Mouse (Mus musculus) layer of hippocampus, adult 9-10 months (tissue): ENCODE results near the gene Hes6.

Source experiments
- DNase-seq: peaks from one replicate; pipeline ENCODE4 v3.0.0; 2022; ENCODE audit warnings: low spot score

The Hes6 gene

GRCm38 (mm10) chr1:91441855-91442254 lies 28.0 kb upstream of the Hes6 start:
- DNase-seq, result no peak

GRCm38 (mm10) chr1:91439776-91440175 lies 25.9 kb upstream of the Hes6 start:
- no peak for DNase-seq

- no peak for DNase-seq
Observed at GRCm38 (mm10) chr1:91437573-91437972, 23.7 kb upstream of the Hes6 start.

- no peak for DNase-seq
Observed at GRCm38 (mm10) chr1:91437083-91437400, 23.2 kb upstream of the Hes6 start.

- no peak for DNase-seq
Observed at GRCm38 (mm10) chr1:91436380-91437082, 22.7 kb upstream of the Hes6 start.

- DNase-seq, result no peak
Observed at GRCm38 (mm10) chr1:91435606-91436130, 21.8 kb upstream of the Hes6 start.

GRCm38 (mm10) chr1:91434905-91435304 lies 21.1 kb upstream of the Hes6 start:
- no peak for DNase-seq

- DNase-seq, result no peak
Observed at GRCm38 (mm10) chr1:91430761-91431160, 16.9 kb upstream of the Hes6 start.

GRCm38 (mm10) chr1:91429212-91429611 lies 15.4 kb upstream of the Hes6 start:
- no peak for DNase-seq

- DNase-seq, result peak; percentile 74
Observed at GRCm38 (mm10) chr1:91428614-91429013, 14.8 kb upstream of the Hes6 start.

- no peak for DNase-seq
Observed at GRCm38 (mm10) chr1:91426397-91426796, 12.6 kb upstream of the Hes6 start.

GRCm38 (mm10) chr1:91420601-91421065 lies 6.8 kb upstream of the Hes6 start:
- no peak for DNase-seq

- no peak for DNase-seq
Observed at GRCm38 (mm10) chr1:91419862-91420600, 6.2 kb upstream of the Hes6 start.

- DNase-seq, result no peak
Observed at GRCm38 (mm10) chr1:91417991-91418390, 4.2 kb upstream of the Hes6 start.

- DNase-seq, result no peak
Observed at GRCm38 (mm10) chr1:91415311-91415710, 1.5 kb upstream of the Hes6 start.

GRCm38 (mm10) chr1:91414903-91415302 lies 1.1 kb upstream of the Hes6 start:
- DNase-seq, result no peak

GRCm38 (mm10) chr1:91413536-91413897 lies 321 bp downstream of the Hes6 start:
- DNase-seq, result no peak

- DNase-seq, result peak; percentile 76
Observed at GRCm38 (mm10) chr1:91413030-91413506, 770 bp downstream of the Hes6 start.

GRCm38 (mm10) chr1:91412286-91413029 lies 1.4 kb downstream of the Hes6 start:
- DNase-seq, result no peak

GRCm38 (mm10) chr1:91411631-91412285 lies 2.1 kb downstream of the Hes6 start:
- no peak for DNase-seq

GRCm38 (mm10) chr1:91407819-91408218 lies 6.0 kb downstream of the Hes6 start:
- DNase-seq, result no peak
